Mouse (Mus musculus): ENCODE data around the gene Speer2.

Gene Speer2

GRCm38 (mm10) chr16:69863644-69864043 lies at the start of gene Speer2:
TSS of gene Speer2 (minus strand) at chr16:69863744.
- no peak for DNase-seq (ENCODE audit: low read depth, low spot score)

- DNase-seq (ENCODE audit: low read depth, low spot score) = no peak
Measured at GRCm38 (mm10) chr16:69904303-69904702, 40.8 kb upstream of the Speer2 start.

GRCm38 (mm10) chr16:69880712-69881111 lies 17.2 kb upstream of the Speer2 start:
- DNase-seq (ENCODE audit: low read depth, low spot score) = no peak

GRCm38 (mm10) chr16:69836628-69837027 lies 26.9 kb downstream of the Speer2 start:
- DNase-seq (ENCODE audit: low read depth, low spot score) = no peak

- no peak for DNase-seq (ENCODE audit: low read depth, low spot score)
Measured at GRCm38 (mm10) chr16:69813652-69814051, 49.9 kb downstream of the Speer2 start.
